8 mouse cellular contexts compared by ENCODE assay signal in genomic region chr11:71018416-71019200, GRCm38 (mm10). TPM values are rescaled to one million over a fixed set of nuclear protein-coding genes. Genes with fewer than 3 reads are reported as not detected.
DNase-seq lines count a peak whose midpoint lies in the region; ATAC-seq and TF ChIP-seq lines count a peak whose summit lies in the region.

No protein-coding gene starts in this region.

- H3K4me1 ChIP-seq in kidney, adult 2 months (ENCODE audit: control insufficient read depth, insufficient read depth, low read length), result peaks cover 3% of the 10 kb centered on the region
- peaks cover 42% of the 10 kb centered on the region for H3K4me1 ChIP-seq in G1E (ENCODE audit: insufficient read depth, low read depth, low read length)
- H3K4me1 ChIP-seq in forebrain, embryonic 15.5 days, result peaks cover 61% of the 10 kb centered on the region
- H3K4me1 ChIP-seq in liver, postnatal 0 days (ENCODE audit: insufficient read depth), result peaks cover 29% of the 10 kb centered on the region

- no peak for ATAC-seq in G1E (ENCODE audit: extremely low read depth, insufficient number of reproducible peaks, low FRiP score, poor library complexity, severe bottlenecking)
- ATAC-seq in forebrain, embryonic 15.5 days (replicated peaks), result no peak; the same call in 1 of the 2 replicates
- peak; percentile 0; the same call in 1 of the 2 replicates for ATAC-seq in liver, postnatal 0 days

- no peak for TF ChIP-seq POLR2A in kidney, adult 2 months (IDR thresholded peaks at IDR 0.05; ENCODE audit: low read depth, low read length)

- H3K27ac ChIP-seq in kidney, adult 2 months (ENCODE audit: insufficient read depth, low read depth, low read length), result peak overlapping the region; percentile 86
- H3K27ac ChIP-seq in forebrain, embryonic 15.5 days (replicated peaks), result peak overlapping the region; percentile 85
- H3K27ac ChIP-seq in liver, postnatal 0 days (ENCODE audit: low read depth), result peak overlapping the region; percentile 84

- no peak for DNase-seq in kidney, adult 2 months
- no peak for DNase-seq in kidney, adult 18-20 months
- no peak for DNase-seq in G1E (ENCODE audit: low spot score)
- no peak for DNase-seq in liver, postnatal 0 days
- DNase-seq in gastrocnemius, postnatal 36 days, result no peak
- no peak for DNase-seq in right cerebral cortex, postnatal 10 days (ENCODE audit: low spot score in 2 of 2)
- DNase-seq in testis, postnatal 10 days (ENCODE audit: low spot score), result no peak

- H3K4me2 ChIP-seq in forebrain, embryonic 15.5 days (replicated peaks), result peak overlapping the region; percentile 72
- H3K4me2 ChIP-seq in liver, postnatal 0 days (ENCODE audit: low read depth, low read length), result peak overlapping the region; percentile 90

- H3K27me3 ChIP-seq in kidney, adult 2 months (replicated peaks; ENCODE audit: control insufficient read depth, insufficient read depth, low read length), result no peaks in the 10 kb centered on the region
- H3K27me3 ChIP-seq in G1E (ENCODE audit: insufficient read depth, low read length), result no peaks in the 10 kb centered on the region
- H3K27me3 ChIP-seq in forebrain, embryonic 15.5 days, result no peaks in the 10 kb centered on the region
- H3K27me3 ChIP-seq in liver, postnatal 0 days (ENCODE audit: insufficient read depth, low read length), result no peaks in the 10 kb centered on the region

- peak overlapping the region; percentile 79 for H3K9ac ChIP-seq in forebrain, embryonic 15.5 days (replicated peaks)
- H3K9ac ChIP-seq in liver, postnatal 0 days (replicated peaks), result peak overlapping the region; percentile 89

- no peak for TF ChIP-seq EP300 in liver, postnatal 0 days (IDR thresholded peaks at IDR 0.05; ENCODE audit: low read depth)

- H3K9me3 ChIP-seq in G1E (replicated peaks), result no peaks in the 10 kb centered on the region
- H3K9me3 ChIP-seq in forebrain, embryonic 15.5 days, result no peaks in the 10 kb centered on the region
- H3K9me3 ChIP-seq in liver, postnatal 0 days (ENCODE audit: low read length), result no peaks in the 10 kb centered on the region

- no peak for TF ChIP-seq CTCF in kidney, adult 2 months (conservative IDR thresholded peaks at IDR 0.05; ENCODE audit: insufficient read depth, insufficient read length, low read depth, low read length)
- TF ChIP-seq CTCF in G1E (IDR thresholded peaks at IDR 0.05; ENCODE audit: low read depth, low read length), result no peak
- no peak for TF ChIP-seq CTCF in liver, postnatal 0 days (IDR thresholded peaks at IDR 0.05; ENCODE audit: low read depth)

- no peaks in the 10 kb centered on the region; the same call in 1 of the 2 replicates for H3K36me3 ChIP-seq in kidney, adult 2 months (ENCODE audit: control insufficient read depth, insufficient read depth, low read length)
- peaks cover 58% of the 10 kb centered on the region for H3K36me3 ChIP-seq in G1E (replicated peaks)
- no peaks in the 10 kb centered on the region for H3K36me3 ChIP-seq in forebrain, embryonic 15.5 days
- H3K36me3 ChIP-seq in liver, postnatal 0 days (replicated peaks; ENCODE audit: insufficient read depth, low read length), result peaks cover 19% of the 10 kb centered on the region; the same call in 1 of the 2 replicates

- WGBS in kidney, adult 2 months, result 4% methylated on average over 28 of the region's 28 CpGs
- WGBS in forebrain, embryonic 15.5 days, result 4% methylated on average over 28 of the region's 28 CpGs
- WGBS in liver, postnatal 0 days (ENCODE audit: insufficient replicate concordance), result 4% methylated on average over 28 of the region's 28 CpGs

- intact Hi-C loops in gastrocnemius, postnatal 36 days (cut with DNase I), result no loop called here

- H3K4me3 ChIP-seq in kidney, adult 2 months (ENCODE audit: insufficient read depth, low read depth, low read length), result peak overlapping the region; percentile 94
- H3K4me3 ChIP-seq in G1E (ENCODE audit: low read depth, low read length), result peak overlapping the region; percentile 93
- H3K4me3 ChIP-seq in forebrain, embryonic 15.5 days, result peak overlapping the region; percentile 73
- H3K4me3 ChIP-seq in liver, postnatal 0 days (ENCODE audit: low read depth, low read length), result peak overlapping the region; percentile 96

RNA-seq across cellular contexts. Expression of gene Mis12, which starts 0.8 kb away (rescaled TPM):
- polyA plus RNA-seq in kidney, adult 2 months (2012; rRNA removed), result 2.2 and 4.1 TPM in 2 replicates
- total RNA-seq in G1E (2014; fragmentation: Nextera tagmentation) (47.7 and 50.2 TPM in 2 replicates), G1E (2017) (37.8 and 52.7 TPM in 2 replicates)
- polyA plus RNA-seq in G1E (2012), result 3.9 and 4.9 TPM in 2 replicates
- polyA plus RNA-seq in forebrain, embryonic 15.5 days (2015; fragmentation: Nextera tagmentation; extraction: Ambion mirVana), result 39.4 and 40.5 TPM in 2 replicates
- 10.8 and 10.9 TPM in 2 replicates for polyA plus RNA-seq in liver, postnatal 0 days (2015; fragmentation: Nextera tagmentation; extraction: Ambion mirVana)
- 1 to 10 TPM; 3.3 to 4.0 TPM for total RNA-seq in gastrocnemius, postnatal 36 days (2021)

RNA-seq across cellular contexts. Expression of gene Derl2, which starts 1.0 kb away (rescaled TPM):
- polyA plus RNA-seq in kidney, adult 2 months (2012; rRNA removed), result 14.2 and 20.1 TPM in 2 replicates
- total RNA-seq in G1E (2014; fragmentation: Nextera tagmentation) (27.2 and 33.3 TPM in 2 replicates), G1E (2017) (40.6 and 42.1 TPM in 2 replicates)
- 14.1 and 18.5 TPM in 2 replicates for polyA plus RNA-seq in G1E (2012)
- polyA plus RNA-seq in forebrain, embryonic 15.5 days (2015; fragmentation: Nextera tagmentation; extraction: Ambion mirVana), result 35.5 and 36.2 TPM in 2 replicates
- 46.4 and 46.7 TPM in 2 replicates for polyA plus RNA-seq in liver, postnatal 0 days (2015; fragmentation: Nextera tagmentation; extraction: Ambion mirVana)
- 10 to 100 TPM; 11.7 to 12.6 TPM for total RNA-seq in gastrocnemius, postnatal 36 days (2021)

RNA-seq across cellular contexts. Expression of gene Dhx33, which starts 14.4 kb away (rescaled TPM):
- polyA plus RNA-seq in kidney, adult 2 months (2012; rRNA removed), result 14.9 and 21.7 TPM in 2 replicates
- total RNA-seq in G1E (2014; fragmentation: Nextera tagmentation) (24.3 and 28.4 TPM in 2 replicates), G1E (2017) (32.7 and 37.4 TPM in 2 replicates)
- 11.6 and 15.9 TPM in 2 replicates for polyA plus RNA-seq in G1E (2012)
- 16.8 and 17.3 TPM in 2 replicates for polyA plus RNA-seq in forebrain, embryonic 15.5 days (2015; fragmentation: Nextera tagmentation; extraction: Ambion mirVana)
- polyA plus RNA-seq in liver, postnatal 0 days (2015; fragmentation: Nextera tagmentation; extraction: Ambion mirVana), result 2.7 and 3.5 TPM in 2 replicates
- total RNA-seq in gastrocnemius, postnatal 36 days (2021), result 1 to 10 TPM; 6.5 to 8.0 TPM

RNA-seq across cellular contexts. Expression of gene 6330403K07Rik, which starts 14.7 kb away (rescaled TPM):
- 0.45 and 0.83 TPM in 2 replicates for polyA plus RNA-seq in kidney, adult 2 months (2012; rRNA removed)
- not detected in 2 replicates for total RNA-seq in G1E (2014; fragmentation: Nextera tagmentation)
- 0.16 TPM in 1 of 2 replicates, not detected in the other for total RNA-seq in G1E (2017)
- polyA plus RNA-seq in G1E (2012), result not detected in 2 replicates
- polyA plus RNA-seq in forebrain, embryonic 15.5 days (2015; fragmentation: Nextera tagmentation; extraction: Ambion mirVana), result 609 and 665 TPM in 2 replicates
- 0.36 and 0.51 TPM in 2 replicates for polyA plus RNA-seq in liver, postnatal 0 days (2015; fragmentation: Nextera tagmentation; extraction: Ambion mirVana)
- under 1 TPM in 1 of 2 experiments, not detected in 1; 0.17 TPM for total RNA-seq in gastrocnemius, postnatal 36 days (2021)

RNA-seq across cellular contexts. Expression of gene C1qbp, which starts 35.8 kb away (rescaled TPM):
- 111 and 138 TPM in 2 replicates for polyA plus RNA-seq in kidney, adult 2 months (2012; rRNA removed)
- total RNA-seq in G1E (2014; fragmentation: Nextera tagmentation) (271 and 277 TPM in 2 replicates), G1E (2017) (67.7 and 75.2 TPM in 2 replicates)
- 753 and 1,114 TPM in 2 replicates for polyA plus RNA-seq in G1E (2012)
- polyA plus RNA-seq in forebrain, embryonic 15.5 days (2015; fragmentation: Nextera tagmentation; extraction: Ambion mirVana), result 208 TPM in 2 replicates
- polyA plus RNA-seq in liver, postnatal 0 days (2015; fragmentation: Nextera tagmentation; extraction: Ambion mirVana), result 135 TPM in 2 replicates
- total RNA-seq in gastrocnemius, postnatal 36 days (2021), result 100 to 1,000 TPM in 1 of 2 experiments, 10 to 100 TPM in 1; 96.4 to 119 TPM
